9 mouse cellular contexts compared by ENCODE assay signal in genomic region chr19:38478948-38479347, GRCm38 (mm10). TPM values are rescaled to one million over a fixed set of nuclear protein-coding genes. Genes with fewer than 3 reads are reported as not detected.
DNase-seq lines count a peak whose midpoint lies in the region; ATAC-seq and TF ChIP-seq lines count a peak whose summit lies in the region.
"Had no signal": no experiment of that assay in that cellular context is flagged by ENCODE, and none has a peak within 500 bp of the region (broad histone marks: within the 10 kb centered on the region; RNA-seq: fewer than 3 reads in every experiment).

No protein-coding gene starts in this region.

- no peaks in the 10 kb centered on the region for H3K36me3 ChIP-seq in intestine, embryonic 16.5 days (ENCODE audit: control insufficient read depth, insufficient read depth, low read length)
- no peaks in the 10 kb centered on the region for H3K36me3 ChIP-seq in midbrain, postnatal 0 days (ENCODE audit: insufficient read depth, low read length)
- H3K36me3 ChIP-seq: liver, embryonic 15.5 days had no signal

- no peak overlapping the region for H3K4me2 ChIP-seq in intestine, embryonic 16.5 days (ENCODE audit: low read depth, low read length)
- H3K4me2 ChIP-seq in midbrain, postnatal 0 days (ENCODE audit: low read depth, low read length, poor library complexity, severe bottlenecking), result no peak overlapping the region; the same call in 1 of the 2 replicates
- H3K4me2 ChIP-seq: liver, embryonic 15.5 days had no signal

- H3K27me3 ChIP-seq in intestine, embryonic 16.5 days (replicated peaks; ENCODE audit: control insufficient read depth, insufficient read depth, low read length), result no peaks in the 10 kb centered on the region; the same call in 1 of the 2 replicates
- peaks cover 7% of the 10 kb centered on the region for H3K27me3 ChIP-seq in midbrain, postnatal 0 days (ENCODE audit: insufficient read depth, low read length)

- WGBS in intestine, embryonic 16.5 days, result 37% methylated on average over 7 of the region's 7 CpGs
- WGBS in midbrain, postnatal 0 days, result 15% methylated on average over 7 of the region's 7 CpGs

- no peak for TF ChIP-seq CTCF in brain, embryonic 14.5 days (IDR thresholded peaks at IDR 0.05; ENCODE audit: borderline replicate concordance, extremely low read depth, insufficient read depth, insufficient read length)
- TF ChIP-seq CTCF in midbrain, postnatal 0 days (IDR thresholded peaks at IDR 0.05), result peak; percentile 43

- no peaks in the 10 kb centered on the region for H3K9me3 ChIP-seq in intestine, embryonic 16.5 days (ENCODE audit: control insufficient read depth, low read length)
- H3K9me3 ChIP-seq in midbrain, postnatal 0 days (ENCODE audit: low read length), result no peaks in the 10 kb centered on the region
- H3K9me3 ChIP-seq: liver, embryonic 15.5 days had no signal

- H3K9ac ChIP-seq in intestine, embryonic 16.5 days (ENCODE audit: low read depth, low read length), result no peak overlapping the region
- H3K9ac ChIP-seq in midbrain, postnatal 0 days (replicated peaks; ENCODE audit: low read length, poor library complexity, severe bottlenecking), result no peak overlapping the region
- H3K9ac ChIP-seq: liver, embryonic 15.5 days had no signal

- peaks cover 10% of the 10 kb centered on the region; the same call in 1 of the 2 replicates for H3K4me1 ChIP-seq in intestine, embryonic 16.5 days (ENCODE audit: control insufficient read depth, insufficient read depth, low read length)
- no peaks in the 10 kb centered on the region for H3K4me1 ChIP-seq in midbrain, postnatal 0 days (ENCODE audit: insufficient read depth, low read length)
- H3K4me1 ChIP-seq: liver, embryonic 15.5 days had no signal

- ATAC-seq in intestine, embryonic 16.5 days, result peak; percentile 52; the same call in 1 of the 2 replicates
- no peak for ATAC-seq in midbrain, postnatal 0 days (ENCODE audit: low FRiP score)

- no peak for TF ChIP-seq POLR2A in brain, embryonic 14.5 days (IDR thresholded peaks at IDR 0.05; ENCODE audit: borderline replicate concordance, extremely low read depth, insufficient read depth, insufficient read length, poor library complexity, severe bottlenecking)

- DNase-seq in R1 (ENCODE audit: low read depth, low spot score), result peak; percentile 46
- DNase-seq in brain, embryonic 14.5 days (ENCODE audit: low read depth), result peak; percentile 94
- peak; percentile 70 to 72 for DNase-seq in heart, adult 18-20 months
- peak; percentile 61 for DNase-seq in midbrain, postnatal 0 days (ENCODE audit: low spot score)
- no peak for DNase-seq in left cerebral cortex, adult 8-10 months (ENCODE audit: low spot score in 2 of 2)
- DNase-seq in left cerebral cortex, adult 9 months (ENCODE audit: low spot score in 2 of 2), result no peak
- DNase-seq in layer of hippocampus, adult 8-10 months (ENCODE audit: low spot score in 2 of 2), result no peak

- H3K4me3 ChIP-seq in intestine, embryonic 16.5 days (ENCODE audit: low read length), result no peak overlapping the region
- H3K4me3 ChIP-seq in midbrain, postnatal 0 days (ENCODE audit: low read depth, low read length), result no peak overlapping the region
- H3K4me3 ChIP-seq: liver, embryonic 15.5 days had no signal

- H3K27ac ChIP-seq in intestine, embryonic 16.5 days (ENCODE audit: low read length), result no peak overlapping the region
- H3K27ac ChIP-seq in midbrain, postnatal 0 days (ENCODE audit: low read depth, low read length), result no peak overlapping the region
- H3K27ac ChIP-seq: liver, embryonic 15.5 days had no signal

RNA-seq across cellular contexts. Expression of gene Plce1, which starts 2.0 kb away (rescaled TPM):
- 4.9 and 6.2 TPM in 2 replicates for polyA plus RNA-seq in brain, embryonic 14.5 days (2012; rRNA removed)
- total RNA-seq in heart, adult 18-20 months (2021), result 10 to 100 TPM; 16.2 to 17.0 TPM
- polyA plus RNA-seq in intestine, embryonic 16.5 days (2015; fragmentation: Nextera tagmentation; extraction: Ambion mirVana), result 4.9 and 5.7 TPM in 2 replicates
- total RNA-seq in midbrain, postnatal 0 days (2014; rRNA removed), result 11.8 and 19.5 TPM in 2 replicates
- polyA plus RNA-seq in midbrain, postnatal 0 days (2015; fragmentation: Nextera tagmentation; extraction: Ambion mirVana), result 3.0 and 3.3 TPM in 2 replicates
- 10 to 100 TPM in 2 of 4 experiments, 1 to 10 TPM in 2; 6.1 to 12.6 (median 8.8) TPM for total RNA-seq in left cerebral cortex, adult 8-10 months (2022)
- 10 to 100 TPM; 10.8 to 20.5 (median 16.3) TPM for total RNA-seq in layer of hippocampus, adult 8-10 months (2022)

Comparison
In these comparisons a context has a peak if more than half of its experiments do, and no peak if none do; other contexts are left out.
1. DNase-seq: peak in R1 (single experiment), brain, embryonic 14.5 days (single experiment), heart, adult 18-20 months (2 of 2) and midbrain, postnatal 0 days (single experiment); none in left cerebral cortex, adult 8-10 months (0 of 2), left cerebral cortex, adult 9 months (0 of 2) and layer of hippocampus, adult 8-10 months (0 of 2).